Mouse (Mus musculus): ENCODE results near the gene Ctla4. TPM values are rescaled to one million over a fixed set of nuclear protein-coding genes. Genes with fewer than 3 reads are reported as not detected.

Ctla4 gene
- total RNA-seq, 2 experiments from 2014 or later = not detected

GRCm38 (mm10) chr1:60862510-60862909, 24.3 kb upstream of the Ctla4 start:
- intact Hi-C loops (cut with DNase I) = loop anchor here (5.0 to 10.0 kb wide), 6 partner anchors 295 to 758 kb away; partner anchors contain the start of genes Abi2, Cyp20a1 and Raph1
- DNase-seq (ENCODE audit: low spot score in 2 of 2) = no peak

DNA sequence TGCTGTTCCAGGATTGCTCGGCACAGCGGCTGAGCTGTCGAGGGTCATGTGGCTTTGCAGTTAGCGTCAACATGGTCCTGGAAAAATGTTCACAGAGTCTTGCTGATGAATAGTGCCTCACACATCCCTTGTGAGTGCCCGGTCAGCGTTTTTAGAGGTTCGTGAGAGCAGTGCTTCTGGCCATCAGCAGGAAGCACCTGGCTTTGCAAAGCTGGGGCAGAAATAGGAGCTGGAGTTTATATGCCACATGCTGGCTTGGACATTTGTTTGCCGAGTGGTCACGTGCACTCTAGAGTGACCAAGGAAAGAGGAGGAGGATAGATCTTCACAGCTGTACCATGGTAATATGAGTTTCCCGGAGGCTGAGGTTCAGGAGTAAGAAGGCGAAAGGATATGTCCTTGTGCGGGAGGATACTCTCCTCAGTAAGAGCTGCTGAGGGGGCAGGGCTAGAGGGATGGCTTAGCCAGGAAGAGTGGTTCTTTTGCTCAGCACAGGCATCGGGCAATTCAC, 23.8 kb upstream of the Ctla4 start:
- intact Hi-C loops (cut with DNase I) = loop anchor here (5.0 to 10.0 kb wide), 6 partner anchors 296 to 758 kb away; partner anchors contain the start of genes Abi2, Cyp20a1 and Raph1
- peak in 1 of 2 experiments; percentile 44 for DNase-seq (ENCODE audit: low spot score in 2 of 2)

GRCm38 (mm10) chr1:60863701-60864100, 23.1 kb upstream of the Ctla4 start:
- intact Hi-C loops (cut with DNase I) = loop anchor here (5.0 to 10.0 kb wide), 6 partner anchors 296 to 759 kb away; partner anchors contain the start of genes Abi2, Cyp20a1 and Raph1

DNA sequence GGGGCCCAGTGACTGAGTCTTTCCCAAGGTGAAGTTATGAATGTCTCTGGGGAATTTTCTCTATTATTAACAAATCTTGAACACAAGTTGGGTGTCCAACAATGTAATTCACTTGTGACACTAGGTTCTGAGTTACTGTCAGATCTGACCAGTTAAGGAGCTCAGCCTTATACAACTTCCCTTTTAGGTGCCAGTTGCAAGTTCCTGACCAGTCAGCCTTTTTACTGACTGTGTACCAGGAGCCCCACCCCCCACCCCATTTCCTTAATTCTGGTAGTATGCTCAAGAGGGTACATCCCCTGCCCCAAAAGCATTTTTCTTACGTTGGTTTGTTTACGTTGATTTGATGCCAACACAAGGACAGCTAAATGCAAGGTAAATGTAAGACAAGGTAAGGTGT, 21.6 kb upstream of the Ctla4 start:
- no peak for DNase-seq (ENCODE audit: low spot score in 2 of 2)
- intact Hi-C loops (cut with DNase I) = loop anchor here (10.0 kb wide), 2 partner anchors 570 to 760 kb away; no protein-coding TSS in a partner anchor

More at GRCm38 (mm10) chr1:60863701-60864100, 23.1 kb upstream of the Ctla4 start:
- peak in 1 of 2 experiments; percentile 36 for DNase-seq (ENCODE audit: low spot score in 2 of 2)

DNA sequence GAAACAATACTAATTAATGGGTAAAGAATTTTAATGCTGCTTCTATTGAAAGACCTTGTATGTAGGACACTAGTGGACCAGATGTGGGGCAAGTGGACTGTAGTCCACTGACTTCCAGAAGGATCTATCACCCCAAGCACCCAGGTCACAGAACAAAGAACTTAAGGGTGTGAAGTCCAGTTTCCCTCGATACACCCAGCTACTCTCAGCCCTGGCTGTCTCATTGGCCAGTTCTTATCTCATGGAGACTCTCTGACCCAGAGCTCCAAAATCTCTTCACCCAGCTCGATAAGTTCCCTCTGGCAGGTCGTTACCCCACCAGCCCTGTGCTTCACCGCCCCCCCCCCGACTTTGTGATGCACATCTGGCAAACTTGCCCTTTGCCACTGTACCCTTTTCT, 20.8 kb upstream of the Ctla4 start:
- intact Hi-C loops (cut with DNase I) = loop anchor here (10.0 kb wide), 2 partner anchors 571 to 761 kb away; no protein-coding TSS in a partner anchor
- DNase-seq (ENCODE audit: low spot score in 2 of 2) = no peak

DNA sequence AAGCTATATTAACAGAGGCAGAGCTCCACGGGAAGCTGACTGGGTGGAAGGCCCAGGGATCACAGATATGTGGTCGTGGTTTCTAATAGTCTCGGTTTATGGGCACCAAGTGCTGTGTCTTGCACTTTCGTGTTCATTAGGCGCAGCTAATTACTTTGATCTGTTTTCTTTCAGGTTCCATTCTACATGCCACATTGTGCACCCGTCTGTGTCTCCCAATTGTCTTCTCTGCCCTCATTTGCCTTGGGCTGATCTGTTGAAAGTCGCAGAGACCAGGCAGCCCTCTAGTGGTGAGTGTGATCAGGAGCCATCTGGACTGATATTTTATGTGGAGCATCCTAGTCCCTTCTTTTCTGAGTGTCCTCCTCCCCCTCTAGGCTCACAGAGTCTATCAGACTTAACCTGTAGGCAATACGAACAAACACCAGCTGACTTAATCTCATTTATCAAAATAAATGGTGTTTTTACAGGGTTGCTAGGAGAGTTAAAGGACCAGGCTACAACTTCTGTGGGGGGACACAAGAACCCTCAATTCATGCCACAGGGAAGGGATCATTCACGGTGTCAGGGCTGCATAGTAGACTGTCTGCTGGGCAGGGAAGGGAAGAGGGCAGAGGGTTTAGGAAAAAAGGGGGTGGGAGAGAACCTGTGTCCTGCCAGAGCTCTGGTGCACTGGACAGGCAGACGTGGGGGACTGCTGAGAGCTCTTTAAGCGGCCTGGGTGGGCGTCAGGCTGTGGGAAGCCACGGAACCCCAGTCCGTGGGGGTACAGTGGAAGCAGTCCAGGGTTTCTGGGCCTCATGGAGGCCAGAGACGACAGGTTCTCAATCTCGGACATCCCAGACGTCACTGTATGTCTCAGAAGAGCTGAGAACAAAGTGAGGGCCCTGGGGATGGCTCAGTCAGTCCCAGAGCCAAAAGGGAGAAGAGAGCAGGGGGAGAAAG, 18.2 kb upstream of the Ctla4 start:
- intact Hi-C loops (cut with DNase I) = loop anchor here (2.0 to 10.0 kb wide), 3 partner anchors 84 to 764 kb away; no protein-coding TSS in a partner anchor
- DNase-seq (ENCODE audit: low spot score in 2 of 2) = peak; percentile 38 to 72

DNA sequence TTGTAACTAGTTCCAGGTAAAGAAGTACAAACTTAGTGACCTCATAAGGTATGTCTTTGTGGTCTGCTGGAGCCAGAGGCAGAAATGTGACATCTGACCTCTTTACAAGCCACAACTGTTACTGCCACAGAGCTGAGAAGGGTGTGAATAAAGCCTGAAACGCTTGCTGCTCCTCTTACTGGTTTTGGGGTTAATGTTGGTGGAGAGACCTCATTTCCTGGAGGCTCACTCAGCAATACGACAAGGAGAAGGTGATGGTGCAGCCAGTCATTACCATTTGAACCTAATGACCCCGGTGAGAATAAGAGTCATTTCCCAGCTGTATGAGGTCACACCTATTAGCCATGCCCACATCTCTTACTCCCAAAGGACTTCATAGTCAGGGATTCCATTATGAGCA, 11.5 kb upstream of the Ctla4 start:
- DNase-seq (ENCODE audit: low spot score in 2 of 2) = no peak
- intact Hi-C loops (cut with DNase I) = no loop called here

GRCm38 (mm10) chr1:60880116-60880867, 6.5 kb upstream of the Ctla4 start:
- DNase-seq (ENCODE audit: low spot score in 2 of 2) = no peak
- intact Hi-C loops (cut with DNase I) = no loop called here

DNA sequence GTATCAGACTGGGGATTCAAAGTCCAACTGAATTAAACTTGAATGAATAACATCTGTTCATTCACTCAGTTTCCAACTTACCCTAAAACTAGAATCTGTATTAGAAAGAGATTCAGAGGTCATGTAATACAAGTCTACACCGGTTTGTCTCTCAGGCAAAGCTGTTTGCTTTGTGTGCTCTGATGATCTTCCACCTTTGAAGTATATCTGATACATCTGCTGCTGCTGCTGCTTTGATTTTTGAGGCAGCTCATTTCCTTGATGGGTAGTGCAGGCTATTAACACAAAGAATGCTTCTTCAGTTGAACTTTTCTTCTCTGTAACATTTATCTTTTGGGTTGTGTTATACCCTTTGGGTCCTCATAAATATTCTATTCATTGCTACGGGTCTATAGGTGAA, 4.0 kb upstream of the Ctla4 start:
- intact Hi-C loops (cut with DNase I) = no loop called here
- no peak for DNase-seq (ENCODE audit: low spot score in 2 of 2)

GRCm38 (mm10) chr1:60883279-60883678, 3.5 kb upstream of the Ctla4 start:
- no peak for DNase-seq (ENCODE audit: low spot score in 2 of 2)
- intact Hi-C loops (cut with DNase I) = no loop called here

- intact Hi-C loops (cut with DNase I) = no loop called here
These were observed 2.2 kb upstream of the Ctla4 start for GRCm38 (mm10) chr1:60884611-60885010.

DNA sequence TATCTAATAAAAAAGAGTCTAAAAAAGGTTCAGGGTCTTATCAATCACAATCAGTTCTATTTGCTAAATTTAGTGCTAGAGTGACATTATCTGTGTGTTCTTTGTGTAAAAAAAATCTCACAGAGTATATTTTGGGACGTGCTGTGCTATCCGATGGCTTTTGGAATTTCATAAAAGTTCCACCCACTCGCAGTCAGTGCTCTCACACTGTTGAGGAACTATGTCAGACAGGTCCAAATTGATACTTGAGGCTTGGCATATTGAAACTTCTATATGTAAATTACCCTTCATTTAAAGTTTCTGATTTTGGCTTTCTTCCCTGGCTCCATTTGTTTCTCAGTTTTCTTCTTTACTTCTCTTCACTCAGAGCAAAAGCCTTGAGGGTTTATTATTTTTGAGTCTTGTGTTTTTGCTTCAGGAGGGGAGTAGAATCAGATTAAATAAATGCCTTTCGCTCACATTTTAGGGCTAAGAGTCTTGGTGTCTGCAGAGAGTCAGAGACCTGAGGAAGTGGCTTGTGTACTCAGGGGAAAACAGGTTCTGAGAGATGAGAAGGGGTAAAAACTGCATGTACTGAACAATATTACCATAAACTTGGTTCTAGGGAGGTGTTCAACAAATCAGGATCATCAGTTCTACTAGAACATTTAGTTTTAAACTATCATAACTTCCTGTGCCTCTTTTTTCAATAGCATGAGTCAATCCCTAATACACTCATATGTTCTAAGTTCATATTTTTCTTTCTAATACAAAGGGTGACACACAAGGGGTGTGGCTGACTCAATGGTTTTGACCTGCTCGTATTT, 11.5 kb downstream of the Ctla4 start:
- DNase-seq (ENCODE audit: low spot score in 2 of 2) = peak; percentile 19 to 66
- intact Hi-C loops (cut with DNase I) = no loop called here

More at GRCm38 (mm10) chr1:60884611-60885010, 2.2 kb upstream of the Ctla4 start:
- peak in 1 of 2 experiments; percentile 55 for DNase-seq (ENCODE audit: low spot score in 2 of 2)

- intact Hi-C loops (cut with DNase I) = no loop called here
- no peak for DNase-seq (ENCODE audit: low spot score in 2 of 2)
These were observed 12.1 kb downstream of the Ctla4 start for GRCm38 (mm10) chr1:60898933-60899210.

DNA sequence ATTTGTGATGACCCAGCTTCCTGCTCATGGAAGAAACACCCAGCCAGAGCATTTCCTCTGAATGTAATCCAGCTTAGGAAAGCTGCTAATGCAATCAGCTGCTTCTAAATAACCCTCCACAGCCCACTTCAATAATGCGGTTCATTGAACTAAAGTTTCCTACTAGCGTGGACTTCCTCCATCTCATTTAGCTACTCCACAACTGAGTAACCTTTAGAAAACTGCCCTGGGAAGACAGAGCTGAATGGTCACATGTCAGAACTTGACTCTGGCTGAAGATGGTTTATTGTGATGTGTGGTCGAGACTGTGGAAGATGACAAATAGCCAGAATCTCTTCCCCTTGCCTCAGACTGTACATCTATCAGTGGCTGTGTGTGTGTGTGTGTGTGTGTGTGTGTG, 12.4 kb downstream of the Ctla4 start:
- intact Hi-C loops (cut with DNase I) = no loop called here
- DNase-seq (ENCODE audit: low spot score in 2 of 2) = no peak

- intact Hi-C loops (cut with DNase I) = no loop called here
- peak in 1 of 2 experiments; percentile 6 for DNase-seq (ENCODE audit: low spot score in 2 of 2)
These were observed 15.7 kb downstream of the Ctla4 start for GRCm38 (mm10) chr1:60902547-60902946.

GRCm38 (mm10) chr1:60903126-60903525, 16.3 kb downstream of the Ctla4 start:
- no peak for DNase-seq (ENCODE audit: low spot score in 2 of 2)
- intact Hi-C loops (cut with DNase I) = no loop called here

DNA sequence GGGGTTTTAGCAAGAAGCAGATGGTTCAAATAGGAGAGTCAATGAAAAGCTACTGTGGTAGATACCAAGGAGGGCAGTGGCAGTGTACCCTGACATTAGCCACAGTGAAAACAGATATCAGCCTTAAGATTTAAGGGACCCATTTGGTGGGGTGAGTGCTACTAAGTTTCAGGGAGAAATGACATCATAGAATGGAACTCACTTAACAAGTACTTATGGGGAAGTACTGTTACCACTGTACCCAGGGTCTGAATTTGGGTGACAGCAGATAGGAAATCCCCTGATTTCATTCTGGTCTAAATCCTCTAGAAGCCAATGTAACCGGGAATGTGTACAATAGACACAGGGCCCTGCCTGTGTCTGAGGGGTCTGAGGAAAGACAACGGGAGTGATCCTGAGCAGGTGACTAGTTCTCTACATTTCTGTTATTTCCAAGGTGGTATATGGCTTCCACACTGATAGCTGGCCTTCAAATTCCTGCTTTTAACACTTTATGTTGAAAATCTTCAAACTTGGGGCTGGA, 17.7 kb downstream of the Ctla4 start:
- DNase-seq (ENCODE audit: low spot score in 2 of 2) = no peak
- intact Hi-C loops (cut with DNase I) = no loop called here

- intact Hi-C loops (cut with DNase I) = no loop called here
- no peak for DNase-seq (ENCODE audit: low spot score in 2 of 2)
These were observed 20.7 kb downstream of the Ctla4 start for GRCm38 (mm10) chr1:60907466-60907865.

DNA sequence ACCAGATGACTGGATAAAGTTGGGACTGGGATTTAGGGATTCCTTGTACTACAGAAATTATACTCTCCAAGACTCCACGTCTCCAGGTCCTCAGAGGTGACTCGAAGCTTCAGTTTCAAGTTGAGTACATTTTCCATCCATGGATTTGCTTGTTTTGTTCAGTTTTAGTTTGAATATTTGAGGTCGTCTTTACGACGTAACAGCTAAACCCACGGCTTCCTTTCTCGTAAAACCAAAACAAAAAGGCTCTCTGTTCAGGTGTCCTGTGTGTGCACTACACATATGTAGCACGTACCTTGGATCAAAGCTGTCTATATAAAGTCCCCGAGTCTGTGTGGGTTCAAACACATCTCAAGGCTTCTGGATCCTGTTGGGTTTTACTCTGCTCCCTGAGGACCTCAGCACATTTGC, 22.0 kb downstream of the Ctla4 start:
- intact Hi-C loops (cut with DNase I) = no loop called here
- DNase-seq (ENCODE audit: low spot score in 2 of 2) = no peak
